Mouse (Mus musculus): Measurements from ENCODE around the gene Nkx2-2. TPM values are rescaled to one million over a fixed set of nuclear protein-coding genes. Genes with fewer than 3 reads are reported as not detected.
"Not testable (repeated sequence)": the region's sequence is repeated elsewhere in the genome, so short reads cannot be mapped to it uniquely, and the experiment has no call there.

The Nkx2-2 gene
- polyA plus RNA-seq, 1 experiment from 2014 or later: not detected

- under 1% methylated on average over 39 of the region's 39 CpGs for WGBS
- peak; percentile 53 for ATAC-seq (replicated peaks; ENCODE audit: insufficient number of reproducible peaks, insufficient read depth, low FRiP score, low read depth)
- no peak overlapping the region for H3K9ac ChIP-seq
These were observed 15.7 kb downstream of the Nkx2-2 start for GRCm38 (mm10) chr2:147178091-147179059.

GRCm38 (mm10) chr2:147177672-147178071 lies 16.4 kb downstream of the Nkx2-2 start:
- 9% methylated on average over 10 of the region's 10 CpGs for WGBS
- ATAC-seq (replicated peaks; ENCODE audit: insufficient number of reproducible peaks, insufficient read depth, low FRiP score, low read depth): no peak
- H3K36me3 ChIP-seq: no peaks in the 10 kb centered on the region
- peak overlapping the region; percentile 42 for H3K4me3 ChIP-seq
- no peak overlapping the region for H3K9ac ChIP-seq
- no peak overlapping the region for H3K27ac ChIP-seq
- H3K27me3 ChIP-seq: peaks cover 75% of the 10 kb centered on the region
- peaks cover 7% of the 10 kb centered on the region for H3K4me1 ChIP-seq (replicated peaks)
- H3K9me3 ChIP-seq (replicated peaks): no peaks in the 10 kb centered on the region
- H3K4me2 ChIP-seq: peak overlapping the region; percentile 68

More at GRCm38 (mm10) chr2:147178091-147179059, 15.7 kb downstream of the Nkx2-2 start:
- no peaks in the 10 kb centered on the region for H3K36me3 ChIP-seq
- H3K4me1 ChIP-seq (replicated peaks): peaks cover 11% of the 10 kb centered on the region
- no peaks in the 10 kb centered on the region for H3K9me3 ChIP-seq (replicated peaks)
- peak overlapping the region; percentile 68 for H3K4me2 ChIP-seq
- no peak overlapping the region for H3K27ac ChIP-seq
- peak overlapping the region; percentile 42 for H3K4me3 ChIP-seq
- H3K27me3 ChIP-seq: peaks cover 80% of the 10 kb centered on the region

- Histone ChIP-seq H3K27me3 (peaks cover 53% of the 10 kb centered on the region), H3K36me3 (no peaks in the 10 kb centered on the region), H3K4me2 (no peak overlapping the region), H3K9ac (no peak overlapping the region), H3K27ac (no peak overlapping the region), H3K9me3 (replicated peaks) (no peaks in the 10 kb centered on the region), H3K4me3 (no peak overlapping the region), H3K4me1 (replicated peaks) (peaks cover 7% of the 10 kb centered on the region)
- no peak for ATAC-seq (replicated peaks; ENCODE audit: insufficient number of reproducible peaks, insufficient read depth, low FRiP score, low read depth)
- WGBS: 77% methylated on average over 11 of the region's 11 CpGs
These were observed 18.7 kb downstream of the Nkx2-2 start for GRCm38 (mm10) chr2:147175296-147175695.

- no peaks in the 10 kb centered on the region for H3K36me3 ChIP-seq
- H3K4me3 ChIP-seq: no peak overlapping the region
- H3K9me3 ChIP-seq (replicated peaks): no peaks in the 10 kb centered on the region
- H3K4me1 ChIP-seq (replicated peaks): peaks cover 7% of the 10 kb centered on the region
- ATAC-seq (replicated peaks; ENCODE audit: insufficient number of reproducible peaks, insufficient read depth, low FRiP score, low read depth): no peak
- H3K4me2 ChIP-seq: no peak overlapping the region
- H3K27ac ChIP-seq: no peak overlapping the region
- H3K9ac ChIP-seq: no peak overlapping the region
- peaks cover 38% of the 10 kb centered on the region for H3K27me3 ChIP-seq
These were observed 20.3 kb downstream of the Nkx2-2 start for GRCm38 (mm10) chr2:147173751-147174150.

- ATAC-seq (replicated peaks; ENCODE audit: insufficient number of reproducible peaks, insufficient read depth, low FRiP score, low read depth): not testable (repeated sequence)
These were observed 23.5 kb downstream of the Nkx2-2 start for GRCm38 (mm10) chr2:147170538-147170937.

GRCm38 (mm10) chr2:147165863-147166262 lies 28.2 kb downstream of the Nkx2-2 start:
- no peaks in the 10 kb centered on the region for H3K27me3 ChIP-seq
- no peak overlapping the region for H3K27ac ChIP-seq
- 78% methylated on average over 1 of the region's 1 CpGs for WGBS
- no peaks in the 10 kb centered on the region for H3K36me3 ChIP-seq
- no peak overlapping the region for H3K4me3 ChIP-seq
- H3K4me1 ChIP-seq (replicated peaks): no peaks in the 10 kb centered on the region
- no peaks in the 10 kb centered on the region for H3K9me3 ChIP-seq (replicated peaks)
- no peak overlapping the region for H3K4me2 ChIP-seq
- no peak overlapping the region for H3K9ac ChIP-seq
- ATAC-seq (replicated peaks; ENCODE audit: insufficient number of reproducible peaks, insufficient read depth, low FRiP score, low read depth): no peak

More at GRCm38 (mm10) chr2:147170538-147170937, 23.5 kb downstream of the Nkx2-2 start:
- H3K36me3 ChIP-seq; H3K4me2 ChIP-seq; H3K9ac ChIP-seq; H3K27ac ChIP-seq; H3K9me3 ChIP-seq (replicated peaks); H3K4me1 ChIP-seq (replicated peaks); H3K4me3 ChIP-seq: not testable (repeated sequence)
- WGBS: 84% methylated on average over 9 of the region's 9 CpGs
- peaks cover 15% of the 10 kb centered on the region for H3K27me3 ChIP-seq

- no peak overlapping the region for H3K9ac ChIP-seq
- 81% methylated on average over 3 of the region's 3 CpGs for WGBS
These were observed 28.7 kb downstream of the Nkx2-2 start for GRCm38 (mm10) chr2:147165376-147165775.

GRCm38 (mm10) chr2:147152543-147152942 lies 41.5 kb downstream of the Nkx2-2 start:
- H3K9me3 ChIP-seq (replicated peaks): no peaks in the 10 kb centered on the region
- H3K4me3 ChIP-seq: no peak overlapping the region
- ATAC-seq (replicated peaks; ENCODE audit: insufficient number of reproducible peaks, insufficient read depth, low FRiP score, low read depth): no peak
- no peaks in the 10 kb centered on the region for H3K27me3 ChIP-seq
- no peaks in the 10 kb centered on the region for H3K4me1 ChIP-seq (replicated peaks)
- WGBS: 46% methylated on average over 2 of the region's 2 CpGs
- H3K27ac ChIP-seq: no peak overlapping the region
- H3K4me2 ChIP-seq: no peak overlapping the region
- no peak overlapping the region for H3K9ac ChIP-seq
- H3K36me3 ChIP-seq: no peaks in the 10 kb centered on the region

More at GRCm38 (mm10) chr2:147165376-147165775, 28.7 kb downstream of the Nkx2-2 start:
- no peak overlapping the region for H3K4me2 ChIP-seq
- H3K36me3 ChIP-seq: no peaks in the 10 kb centered on the region
- no peaks in the 10 kb centered on the region for H3K4me1 ChIP-seq (replicated peaks)
- ATAC-seq (replicated peaks; ENCODE audit: insufficient number of reproducible peaks, insufficient read depth, low FRiP score, low read depth): no peak
- no peak overlapping the region for H3K4me3 ChIP-seq
- no peaks in the 10 kb centered on the region for H3K27me3 ChIP-seq
- no peak overlapping the region for H3K27ac ChIP-seq
- no peaks in the 10 kb centered on the region for H3K9me3 ChIP-seq (replicated peaks)

Other genes starting within 250 kb of the Nkx2-2 start
- gene Xrn2, start 181.2 kb downstream of the Nkx2-2 start, polyA plus RNA-seq (2015; fragmentation: Nextera tagmentation; extraction: Ambion mirVana): 40.4 and 43.5 TPM in 2 replicates
- gene Nkx2-4, start 108.8 kb downstream of the Nkx2-2 start, polyA plus RNA-seq (2015; fragmentation: Nextera tagmentation; extraction: Ambion mirVana): not detected in 2 replicates
- gene Pax1, start 167.7 kb upstream of the Nkx2-2 start, polyA plus RNA-seq (2015; fragmentation: Nextera tagmentation; extraction: Ambion mirVana): 1.1 and 18.0 TPM in 2 replicates

Data from heart, embryonic 15.5 days (tissue).